Mouse (Mus musculus) liver, adult 2 months (tissue): ENCODE measurements around the gene 1700122O11Rik.

Experiments
- CTCF ChIP-seq: fragments of 200-500 bp; IDR thresholded peaks from 2 replicates; pipeline ENCODE4 v1.5.1; 2011; ENCODE audit warnings: low read depth, low read length, control low read depth
- POLR2A ChIP-seq: fragments of 200-500 bp; IDR thresholded peaks from 2 replicates; pipeline ENCODE4 v1.6.1; 2011; ENCODE audit warnings: low read length, control low read depth; ENCODE audit not compliant: insufficient read depth; ENCODE audit errors: extremely low read depth

- TF ChIP-seq CTCF (no peak), POLR2A (no peak)
Measured at GRCm38 (mm10) chr17:48012561-48012960, 25.5 kb downstream of the 1700122O11Rik start.
